Comparison of ENCODE assay signal across 8 mouse cellular contexts in the genomic region with DNA sequence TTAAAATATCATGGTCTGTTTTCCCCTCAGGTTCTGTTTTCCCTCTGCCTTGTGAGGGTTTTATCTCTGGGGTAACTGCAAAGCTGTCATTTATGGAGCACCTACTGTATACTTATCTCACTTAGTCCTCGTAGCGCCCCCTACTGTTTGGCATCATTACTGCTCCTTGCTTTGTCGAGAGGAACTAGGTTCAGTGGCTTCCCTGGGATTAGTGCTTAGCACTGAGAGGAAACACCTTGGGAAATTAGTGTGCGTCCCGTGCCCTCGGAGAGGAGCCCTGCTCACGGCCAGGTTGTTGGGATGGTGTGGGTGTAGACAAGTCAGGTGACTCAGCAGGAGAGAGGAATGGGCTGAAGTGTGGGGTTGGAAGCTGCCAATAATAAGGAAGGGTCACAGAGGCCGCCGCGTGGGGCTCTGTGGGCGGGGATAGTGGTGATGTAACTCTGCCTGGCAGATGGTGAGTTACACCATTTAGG. TPM values are rescaled to one million over a fixed set of nuclear protein-coding genes. Genes with fewer than 3 reads are reported as not detected.
DNase-seq lines count a peak whose midpoint lies in the region; ATAC-seq and TF ChIP-seq lines count a peak whose summit lies in the region.

No protein-coding gene starts in this region.

- TF ChIP-seq POLR2A in brain, embryonic 14.5 days (IDR thresholded peaks at IDR 0.05; ENCODE audit: borderline replicate concordance, extremely low read depth, insufficient read depth, insufficient read length, poor library complexity, severe bottlenecking): no peak

- peak; percentile 41 to 73 for DNase-seq in cerebellum, postnatal 25 days
- DNase-seq in cerebellum, adult 11 months: no peak
- peak; percentile 63 for DNase-seq in A20 (ENCODE audit: low read depth, low spot score)
- DNase-seq in brain, embryonic 14.5 days (ENCODE audit: low read depth): no peak
- DNase-seq in heart, postnatal 4 days: peak; percentile 70
- DNase-seq in lung, adult 18-20 months: peak; percentile 65
- DNase-seq in spleen, postnatal 10 days (ENCODE audit: low spot score in 2 of 2): peak; percentile 46 to 78

- no peak for ATAC-seq in frontal cortex, adult (ENCODE audit: low TSS enrichment)

- TF ChIP-seq CTCF in brain, embryonic 14.5 days (IDR thresholded peaks at IDR 0.05; ENCODE audit: borderline replicate concordance, extremely low read depth, insufficient read depth, insufficient read length): peak; percentile 56; the same call in 1 of the 2 replicates

RNA-seq across cellular contexts. Expression of a gene that starts 54.9 kb away (rescaled TPM):
- 59.2 and 77.7 TPM in 2 replicates for polyA plus RNA-seq in brain, embryonic 14.5 days (2012; rRNA removed)
- total RNA-seq in heart, postnatal 4 days (2021): 100 to 1,000 TPM; 288 to 301 TPM

Comparison
In these comparisons a context has a peak if more than half of its experiments do, and no peak if none do; other contexts are left out.
1. DNase-seq: peak in cerebellum, postnatal 25 days (2 of 2), A20 (single experiment), heart, postnatal 4 days (single experiment), lung, adult 18-20 months (2 of 2) and spleen, postnatal 10 days (2 of 2); none in cerebellum, adult 11 months (single experiment) and brain, embryonic 14.5 days (single experiment).